Comparison of ENCODE assay signal across 8 mouse cellular contexts in the genomic region with DNA sequence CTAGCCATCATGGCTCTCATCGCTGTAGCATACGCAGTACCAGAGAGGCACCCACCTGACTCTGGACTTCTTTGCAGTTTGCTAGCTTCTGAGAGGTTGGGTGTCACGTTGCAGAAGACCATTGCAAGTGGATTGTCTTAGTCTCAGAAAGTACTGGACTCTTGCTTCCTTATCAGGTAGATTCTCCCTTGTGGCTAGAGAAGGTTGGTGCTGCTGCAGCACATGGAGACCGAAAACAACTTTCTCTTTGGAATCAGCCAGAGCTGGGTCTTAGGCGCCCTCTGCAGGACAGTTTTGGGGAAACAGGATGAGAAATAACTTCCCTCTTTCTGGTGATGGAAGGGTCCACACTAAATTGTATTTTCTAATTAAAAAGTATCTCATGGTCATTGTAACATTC.
DNase-seq lines count a peak whose midpoint lies in the region; ATAC-seq and TF ChIP-seq lines count a peak whose summit lies in the region.

No protein-coding gene starts in this region.

- H3K4me1 ChIP-seq in heart, embryonic 11.5 days (ENCODE audit: control insufficient read depth, insufficient read depth, low read length) = no peaks in the 10 kb centered on the region
- H3K4me1 ChIP-seq in hindbrain, postnatal 0 days (ENCODE audit: insufficient read depth, low read length) = no peaks in the 10 kb centered on the region
- H3K4me1 ChIP-seq in midbrain, embryonic 12.5 days = peaks cover 3% of the 10 kb centered on the region; the same call in 1 of the 2 replicates
- H3K4me1 ChIP-seq in small intestine, adult 2 months (ENCODE audit: control insufficient read depth, insufficient read depth, insufficient read length, low read length) = no peaks in the 10 kb centered on the region; the same call in 1 of the 2 replicates

- 0 out of 2 replicates have a peak, but pooled peaks cover 2% of the 10 kb centered on the region for H3K27me3 ChIP-seq in heart, embryonic 11.5 days (ENCODE audit: control insufficient read depth, insufficient read depth, low read length)
- no peaks in the 10 kb centered on the region for H3K27me3 ChIP-seq in hindbrain, postnatal 0 days (ENCODE audit: insufficient read depth, low read length)
- no peaks in the 10 kb centered on the region for H3K27me3 ChIP-seq in midbrain, embryonic 12.5 days
- no peaks in the 10 kb centered on the region for H3K27me3 ChIP-seq in small intestine, adult 2 months (ENCODE audit: control insufficient read depth, insufficient read depth, low read length)

- no peak overlapping the region for H3K27ac ChIP-seq in heart, embryonic 11.5 days (ENCODE audit: low read depth, low read length)
- H3K27ac ChIP-seq in hindbrain, postnatal 0 days = no peak overlapping the region
- H3K27ac ChIP-seq in midbrain, embryonic 12.5 days (replicated peaks) = no peak overlapping the region
- no peak overlapping the region for H3K27ac ChIP-seq in small intestine, adult 2 months (ENCODE audit: insufficient read depth, low read depth, low read length)

- H3K4me3 ChIP-seq in heart, embryonic 11.5 days (ENCODE audit: low read depth, low read length) = no peak overlapping the region
- no peak overlapping the region for H3K4me3 ChIP-seq in hindbrain, postnatal 0 days (ENCODE audit: low read length)
- H3K4me3 ChIP-seq in midbrain, embryonic 12.5 days = no peak overlapping the region
- no peak overlapping the region for H3K4me3 ChIP-seq in small intestine, adult 2 months (ENCODE audit: low read depth, low read length)

- intact Hi-C loops in left cerebral cortex, postnatal 14 days (cut with DNase I) = loop anchor here (5.0 to 10.0 kb wide), 3 partner anchors 133 to 735 kb away; a partner anchor contains a TSS

- no peaks in the 10 kb centered on the region for H3K9me3 ChIP-seq in heart, embryonic 11.5 days (replicated peaks; ENCODE audit: control insufficient read depth, low read length)
- H3K9me3 ChIP-seq in hindbrain, postnatal 0 days (ENCODE audit: low read length) = no peaks in the 10 kb centered on the region
- no peaks in the 10 kb centered on the region for H3K9me3 ChIP-seq in midbrain, embryonic 12.5 days

- WGBS in heart, embryonic 11.5 days (ENCODE audit: insufficient replicate concordance) = 39% methylated on average over 5 of the region's 5 CpGs
- WGBS in hindbrain, postnatal 0 days = 44% methylated on average over 5 of the region's 5 CpGs
- 39% methylated on average over 5 of the region's 5 CpGs for WGBS in midbrain, embryonic 12.5 days
- WGBS in small intestine, adult 2 months = 41% methylated on average over 5 of the region's 5 CpGs

- TF ChIP-seq POLR2A in small intestine, adult 2 months (IDR thresholded peaks at IDR 0.05; ENCODE audit: low read depth, low read length) = no peak

- no peak for ATAC-seq in heart, embryonic 11.5 days (replicated peaks; ENCODE audit: insufficient number of reproducible peaks, low FRiP score, low TSS enrichment)
- ATAC-seq in hindbrain, postnatal 0 days = peak; percentile 70
- ATAC-seq in midbrain, embryonic 12.5 days (ENCODE audit: low FRiP score, low read depth) = peak; percentile 66

- peak; percentile 35 to 86 for DNase-seq in heart, adult 18-20 months
- peak; percentile 84 for DNase-seq in cerebellum, adult 8-10 months
- DNase-seq in frontal cortex, postnatal 10 days (ENCODE audit: low spot score in 2 of 2) = peak; percentile 44 to 75
- DNase-seq in hindbrain, postnatal 0 days (ENCODE audit: low spot score) = peak; percentile 89
- DNase-seq in left cerebral cortex, postnatal 14 days (ENCODE audit: low spot score in 2 of 2) = peak; percentile 79 to 89

- peak; percentile 90 for TF ChIP-seq CTCF in hindbrain, postnatal 0 days (IDR thresholded peaks at IDR 0.05; ENCODE audit: low read depth)
- TF ChIP-seq CTCF in small intestine, adult 2 months (IDR thresholded peaks at IDR 0.05; ENCODE audit: extremely low read depth, insufficient read length, insufficient replicate concordance, low read depth, low read length) = peak; percentile 62; the same call in 1 of the 2 replicates

- H3K4me2 ChIP-seq in heart, embryonic 11.5 days = no peak overlapping the region
- no peak overlapping the region for H3K4me2 ChIP-seq in hindbrain, postnatal 0 days (ENCODE audit: low read depth, low read length)
- no peak overlapping the region for H3K4me2 ChIP-seq in midbrain, embryonic 12.5 days (replicated peaks)

- H3K36me3 ChIP-seq in heart, embryonic 11.5 days (ENCODE audit: control insufficient read depth, insufficient read depth, low read length) = no peaks in the 10 kb centered on the region
- no peaks in the 10 kb centered on the region for H3K36me3 ChIP-seq in hindbrain, postnatal 0 days (ENCODE audit: insufficient read depth, low read length)
- no peaks in the 10 kb centered on the region for H3K36me3 ChIP-seq in midbrain, embryonic 12.5 days
- no peaks in the 10 kb centered on the region for H3K36me3 ChIP-seq in small intestine, adult 2 months (ENCODE audit: control insufficient read depth, insufficient read depth, low read length)

- H3K9ac ChIP-seq in heart, embryonic 11.5 days (ENCODE audit: low read depth, low read length) = no peak overlapping the region
- H3K9ac ChIP-seq in hindbrain, postnatal 0 days (replicated peaks; ENCODE audit: low read length) = no peak overlapping the region
- no peak overlapping the region for H3K9ac ChIP-seq in midbrain, embryonic 12.5 days (replicated peaks)
